Mouse (Mus musculus) thymus, adult 2 months (tissue): ENCODE results near the gene Ranbp1. TPM values are rescaled to one million over a fixed set of nuclear protein-coding genes. Genes with fewer than 3 reads are reported as not detected.

Source experiments
- DNase-seq: peaks from one replicate; pipeline ENCODE4 v3.0.0; 2021
- H3K27ac ChIP-seq: fragments of 200-500 bp; 2 replicates; pipeline ENCODE4 v1.5.1; 2012; ENCODE audit warnings: low read length, control low read depth; ENCODE audit not compliant: control insufficient read depth, insufficient read depth
- H3K27me3 ChIP-seq: fragments of 200-500 bp; 2 replicates; pipeline ENCODE4 v1.6.1; 2012; ENCODE audit warnings: mild to moderate bottlenecking, low read length, moderate library complexity, mixed read lengths; ENCODE audit not compliant: control insufficient read depth, insufficient read depth
- H3K36me3 ChIP-seq: fragments of 200-500 bp; 2 replicates; pipeline ENCODE4 v1.6.1; 2012; ENCODE audit warnings: mild to moderate bottlenecking, low read length, moderate library complexity; ENCODE audit not compliant: control insufficient read depth, insufficient read depth
- H3K4me1 ChIP-seq: fragments of 200-500 bp; replicated peaks from 2 replicates; pipeline ENCODE4 v1.6.1; 2012; ENCODE audit warnings: low read length; ENCODE audit not compliant: control insufficient read depth, insufficient read depth
- H3K4me3 ChIP-seq: fragments of 200-500 bp; 2 replicates; pipeline ENCODE4 v1.5.1; 2012; ENCODE audit warnings: mild to moderate bottlenecking, low read length, control low read depth, moderate library complexity; ENCODE audit not compliant: control insufficient read depth, insufficient read depth
- CTCF ChIP-seq: fragments of 200-500 bp; IDR thresholded peaks from 2 replicates; pipeline ENCODE4 v1.5.1; 2012; ENCODE audit warnings: mild to moderate bottlenecking, control low read depth, low read length, moderate library complexity, borderline replicate concordance; ENCODE audit not compliant: control insufficient read depth, poor library complexity, insufficient read depth; ENCODE audit errors: extremely low read depth
- POLR2A ChIP-seq: fragments of 200-500 bp; IDR thresholded peaks from 2 replicates; pipeline ENCODE4 v1.6.1; 2012; ENCODE audit warnings: mild to moderate bottlenecking, low read length, control low read depth, moderate library complexity; ENCODE audit not compliant: control insufficient read depth, poor library complexity, insufficient read depth; ENCODE audit errors: extremely low read depth
- WGBS: fragments of 180-500 bp; shearing (Covaris S2); methylation state at CpG from one replicate; pipeline ENCODE4 v1.1.7; 2018; 5-methylcytosine and 5-hydroxymethylcytosine counted together
- polyA plus RNA-seq: library from polyadenylated mRNA; depleted of rRNA; stranded (reverse); fragments of >200 nt; gene quantifications from 2 replicates; pipeline ENCODE4 v1.2.3, GENCODE M21; 2012

The Ranbp1 gene
- polyA plus RNA-seq, 1 experiment, result 81.8 TPM

GRCm38 (mm10) chr16:18220856-18221542 is 27.5 kb downstream of the Ranbp1 start:
- Histone ChIP-seq H3K27me3 (no peaks in the 10 kb centered on the region), H3K27ac (no peak overlapping the region; the same call in 1 of the 2 replicates), H3K4me1 (peaks cover 28% of the 10 kb centered on the region), H3K4me3 (no peak overlapping the region), H3K36me3 (peaks cover 34% of the 10 kb centered on the region)
- TF ChIP-seq CTCF, result no peak
- no peak for TF ChIP-seq POLR2A
- no peak for DNase-seq
- WGBS, result 83% methylated on average over 6 of the region's 6 CpGs

- Histone ChIP-seq H3K27me3 (no peaks in the 10 kb centered on the region), H3K36me3 (peaks cover 24% of the 10 kb centered on the region), H3K4me1 (peaks cover 28% of the 10 kb centered on the region), H3K4me3 (no peak overlapping the region), H3K27ac (peak overlapping the region; percentile 4; the same call in 1 of the 2 replicates)
- WGBS, result 17% methylated on average over 8 of the region's 8 CpGs
- TF ChIP-seq CTCF (no peak), POLR2A (no peak)
- DNase-seq, result peak; percentile 42
Observed at GRCm38 (mm10) chr16:18220001-18220400, 28.5 kb downstream of the Ranbp1 start.

- H3K4me1 ChIP-seq, result peaks cover 28% of the 10 kb centered on the region
- 84% methylated on average over 9 of the region's 9 CpGs for WGBS
Observed at GRCm38 (mm10) chr16:18218580-18218996, 29.9 kb downstream of the Ranbp1 start.

GRCm38 (mm10) chr16:18217579-18217978 is 31.0 kb downstream of the Ranbp1 start, which contains the start of gene Ccdc188:
Gene Ccdc188 (plus strand): TSS chr16:18217879.
- Histone ChIP-seq H3K36me3 (peaks cover 1% of the 10 kb centered on the region; the same call in 1 of the 2 replicates), H3K4me1 (peaks cover 28% of the 10 kb centered on the region), H3K27ac (no peak within 1 kb of the TSS), H3K27me3 (no peaks in the 10 kb centered on the region), H3K4me3 (no peak within 1 kb of the TSS)
- 98% methylated on average over 4 of the region's 4 CpGs for WGBS
- TF ChIP-seq POLR2A (no peak), CTCF (no peak)
- DNase-seq, result no peak

More at GRCm38 (mm10) chr16:18218580-18218996, 29.9 kb downstream of the Ranbp1 start:
- TF ChIP-seq POLR2A, result no peak
- TF ChIP-seq CTCF, result no peak
- H3K36me3 ChIP-seq, result peaks cover 9% of the 10 kb centered on the region; the same call in 1 of the 2 replicates
- H3K27ac ChIP-seq, result no peak overlapping the region
- no peak overlapping the region for H3K4me3 ChIP-seq
- DNase-seq, result no peak
- no peaks in the 10 kb centered on the region for H3K27me3 ChIP-seq

- no peak overlapping the region for H3K27ac ChIP-seq
- H3K36me3 ChIP-seq, result no peaks in the 10 kb centered on the region
- no peak for DNase-seq
- WGBS, result 95% methylated on average over 7 of the region's 7 CpGs
- no peaks in the 10 kb centered on the region for H3K27me3 ChIP-seq
- H3K4me3 ChIP-seq, result no peak overlapping the region
- TF ChIP-seq POLR2A, result no peak
- H3K4me1 ChIP-seq, result peaks cover 12% of the 10 kb centered on the region
Observed at GRCm38 (mm10) chr16:18214858-18215257, 33.7 kb downstream of the Ranbp1 start.

GRCm38 (mm10) chr16:18213689-18214088 is 34.8 kb downstream of the Ranbp1 start:
- H3K4me1 ChIP-seq, result peaks cover 3% of the 10 kb centered on the region
- no peaks in the 10 kb centered on the region for H3K27me3 ChIP-seq
- no peak overlapping the region for H3K27ac ChIP-seq
- 79% methylated on average over 6 of the region's 6 CpGs for WGBS
- no peaks in the 10 kb centered on the region for H3K36me3 ChIP-seq
- TF ChIP-seq POLR2A (no peak), CTCF (no peak)
- DNase-seq, result no peak
- no peak overlapping the region for H3K4me3 ChIP-seq
